Mouse (Mus musculus) limb, embryonic 14.5 days (tissue): ENCODE data around the gene Gm20683. TPM values are rescaled to one million over a fixed set of nuclear protein-coding genes. Genes with fewer than 3 reads are reported as not detected.

Source experiments
- ATAC-seq: fragments of 200-750 bp; cut with Nextera tagmentation; 2 replicates; pipeline ENCODE4 v1.8.0; 2017; ENCODE audit warnings: low read depth, moderate number of reproducible peaks, moderate TSS enrichment; ENCODE audit not compliant: low FRiP score
- DNase-seq: peaks from one replicate; pipeline ENCODE4 v3.0.0-alpha.2; 2015; ENCODE audit warnings: low spot score
- H3K27ac ChIP-seq: fragments of 300-500 bp; sonication (generic); replicated peaks from 2 replicates; pipeline ENCODE4 v1.5.1; 2014; ENCODE audit warnings: low read depth, mild to moderate bottlenecking, low read length, moderate library complexity, mixed read lengths
- H3K27me3 ChIP-seq: fragments of 300-500 bp; sonication (generic); 2 replicates; pipeline ENCODE4 v1.6.1; 2014; ENCODE audit warnings: low read length, mixed read lengths; ENCODE audit not compliant: control insufficient read depth, insufficient read depth
- H3K36me3 ChIP-seq: fragments of 300-500 bp; sonication (generic); 2 replicates; pipeline ENCODE4 v1.6.1; 2014; ENCODE audit warnings: mild to moderate bottlenecking, low read length, moderate library complexity, mixed read lengths; ENCODE audit not compliant: control insufficient read depth, insufficient read depth
- H3K4me1 ChIP-seq: fragments of 300-500 bp; sonication (generic); 2 replicates; pipeline ENCODE4 v1.6.1; 2014; ENCODE audit warnings: antibody characterized with exemption, low read length, mixed read lengths; ENCODE audit not compliant: control insufficient read depth, insufficient read depth
- H3K4me2 ChIP-seq: fragments of 300-500 bp; sonication (generic); replicated peaks from 2 replicates; pipeline ENCODE4 v1.6.1; 2014; ENCODE audit warnings: low read depth, mild to moderate bottlenecking, low read length, moderate library complexity; ENCODE audit not compliant: severe bottlenecking
- H3K4me3 ChIP-seq: fragments of 300-500 bp; sonication (generic); replicated peaks from 2 replicates; pipeline ENCODE4 v1.5.1; 2014; ENCODE audit warnings: low read length
- H3K9ac ChIP-seq: fragments of 300-500 bp; sonication (generic); 2 replicates; pipeline ENCODE4 v1.6.1; 2014; ENCODE audit warnings: mild to moderate bottlenecking, low read depth, low read length, moderate library complexity; ENCODE audit not compliant: severe bottlenecking
- H3K9me3 ChIP-seq: fragments of 300-500 bp; sonication (generic); 2 replicates; pipeline ENCODE4 v1.6.1; 2016; ENCODE audit warnings: low read length; ENCODE audit not compliant: control insufficient read depth
- POLR2A ChIP-seq: fragments of 200-500 bp; IDR thresholded peaks from 2 replicates; pipeline ENCODE4 v1.8.0; 2012; ENCODE audit warnings: inconsistent platforms, mild to moderate bottlenecking, moderate library complexity, borderline replicate concordance; ENCODE audit not compliant: insufficient read depth, insufficient read length; ENCODE audit errors: extremely low read depth
- WGBS: fragments of 180-500 bp; shearing (Covaris S2); extraction: QIAGEN DNeasy Blood & Tissue Kit; methylation state at CpG from one replicate; pipeline ENCODE4 v1.1.7; 2014; 5-methylcytosine and 5-hydroxymethylcytosine counted together
- polyA plus RNA-seq, 2 experiments: library from polyadenylated mRNA; depleted of rRNA in 1 of 2; stranded (reverse) in 1 of 2; unstranded in 1 of 2; fragments of >200 nt; fragmentation: Nextera tagmentation in 1 of 2; extraction: Ambion mirVana in 1 of 2; gene quantifications; 2 replicates each; pipeline versions ENCODE4 v1.2.1 to v1.2.3; 2012 to 2014

Gene Gm20683
- polyA plus RNA-seq, 2 experiments, result 2.5 to 13.0 TPM

DNA sequence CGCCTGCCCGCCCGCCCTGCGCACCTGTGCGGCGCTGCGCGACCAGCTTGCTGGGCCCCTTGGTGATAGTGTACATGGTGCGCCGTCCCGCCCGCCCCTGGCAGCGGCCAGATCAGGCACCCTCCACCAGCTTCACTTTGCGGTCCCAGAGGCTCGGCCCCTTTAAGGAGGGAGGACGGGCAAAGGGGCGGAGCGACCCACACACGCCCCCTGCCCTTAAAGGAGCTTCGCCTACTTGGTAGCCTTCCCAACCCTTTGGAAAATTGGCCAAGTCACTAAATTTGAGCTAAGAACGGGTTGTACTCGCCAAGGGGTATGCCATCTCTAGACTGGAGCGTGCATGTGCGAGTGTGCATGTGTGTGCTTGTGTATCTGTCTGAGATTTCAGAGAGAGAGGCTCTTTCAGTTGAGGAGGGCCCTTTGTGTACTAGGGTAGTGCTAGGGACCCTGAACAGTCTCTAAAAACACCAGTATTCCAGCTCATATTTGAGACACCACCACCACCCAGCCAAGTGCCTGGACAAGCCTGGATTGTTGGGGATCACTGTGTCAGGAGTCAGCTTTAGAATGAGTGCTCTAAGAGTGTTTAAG is 27.1 kb upstream of the Gm20683 start, which contains the start of gene Mcrip2:
TSS of gene Mcrip2 (minus strand) at position 164 of the 591 bp plus-strand sequence.
- Histone ChIP-seq H3K27ac (peak within 1 kb of the TSS; percentile 63), H3K4me2 (peak within 1 kb of the TSS; percentile 97), H3K36me3 (no peaks in the 10 kb centered on the region), H3K9ac (peak within 1 kb of the TSS; percentile 55), H3K27me3 (no peaks in the 10 kb centered on the region), H3K4me3 (peak within 1 kb of the TSS; percentile 76), H3K9me3 (no peaks in the 10 kb centered on the region), H3K4me1 (peaks cover 12% of the 10 kb centered on the region)
- no peak for TF ChIP-seq POLR2A
- DNase-seq (peak; percentile 84), ATAC-seq (peak; percentile 90)
- under 1% methylated on average over 24 of the region's 24 CpGs for whole genome bisulfite sequencing

DNA sequence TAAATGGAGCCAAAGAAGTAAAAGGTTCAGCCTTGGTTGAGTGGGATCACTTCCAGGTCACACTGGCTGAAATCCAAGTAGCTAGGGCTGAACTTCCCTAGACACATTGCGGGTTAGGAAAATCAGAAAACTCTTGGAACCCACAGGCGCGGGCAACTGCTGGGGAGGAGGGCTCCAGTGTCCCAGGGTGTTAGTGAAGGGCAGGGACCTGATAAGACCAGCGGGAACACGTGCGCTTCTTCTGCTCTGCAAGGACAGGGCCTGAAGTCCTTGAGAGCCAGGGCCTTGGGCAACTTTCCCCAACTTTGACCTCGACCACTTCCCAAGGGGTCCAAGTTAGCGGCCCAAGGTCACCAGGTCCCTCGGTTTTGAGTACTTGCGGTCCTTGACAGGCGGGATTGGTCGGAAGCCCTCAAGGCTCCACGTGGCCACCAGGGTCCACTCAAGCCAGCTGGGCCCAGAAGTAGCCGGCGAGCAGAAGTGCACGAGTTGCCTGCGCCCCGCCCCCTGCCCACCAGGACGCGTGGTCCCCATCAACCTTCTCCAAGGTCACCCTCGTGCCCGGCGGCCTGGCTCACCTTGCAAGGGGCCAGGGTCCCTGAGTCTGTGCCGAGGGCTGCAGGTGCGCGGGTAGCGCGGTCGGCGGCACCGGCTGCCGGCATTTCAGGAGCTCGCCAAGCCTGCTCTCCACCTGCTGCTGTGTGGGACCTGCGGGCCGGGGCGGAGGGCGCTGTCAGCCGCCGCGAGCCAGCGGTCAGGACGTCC is 26.5 kb upstream of the Gm20683 start:
- Histone ChIP-seq H3K27me3 (no peaks in the 10 kb centered on the region), H3K9ac (peak overlapping the region; percentile 55), H3K9me3 (no peaks in the 10 kb centered on the region), H3K4me1 (peaks cover 12% of the 10 kb centered on the region), H3K4me2 (peak overlapping the region; percentile 97), H3K27ac (no peak overlapping the region), H3K4me3 (peak overlapping the region; percentile 76), H3K36me3 (no peaks in the 10 kb centered on the region)
- TF ChIP-seq POLR2A, result no peak
- no peak for DNase-seq
- ATAC-seq, result peak; percentile 54
- 2% methylated on average over 42 of the region's 42 CpGs for WGBS

DNA sequence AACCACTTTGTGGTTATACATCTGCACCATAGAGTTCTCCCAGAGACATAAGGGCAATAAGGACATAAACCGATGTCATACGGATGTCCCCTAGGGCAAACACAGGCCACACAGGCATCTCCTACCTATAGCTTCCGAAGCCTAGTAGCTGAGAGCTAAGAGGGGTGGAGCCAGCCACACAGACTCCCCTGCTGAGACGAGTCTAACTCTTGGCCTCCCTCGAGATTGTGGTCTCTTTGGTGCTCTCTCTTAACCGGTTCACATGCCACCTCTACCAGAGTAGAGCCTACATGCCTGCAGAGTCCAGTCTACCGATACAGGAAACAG is 25.9 kb upstream of the Gm20683 start:
- TF ChIP-seq POLR2A, result no peak
- 8% methylated on average over 7 of the region's 7 CpGs for WGBS

DNA sequence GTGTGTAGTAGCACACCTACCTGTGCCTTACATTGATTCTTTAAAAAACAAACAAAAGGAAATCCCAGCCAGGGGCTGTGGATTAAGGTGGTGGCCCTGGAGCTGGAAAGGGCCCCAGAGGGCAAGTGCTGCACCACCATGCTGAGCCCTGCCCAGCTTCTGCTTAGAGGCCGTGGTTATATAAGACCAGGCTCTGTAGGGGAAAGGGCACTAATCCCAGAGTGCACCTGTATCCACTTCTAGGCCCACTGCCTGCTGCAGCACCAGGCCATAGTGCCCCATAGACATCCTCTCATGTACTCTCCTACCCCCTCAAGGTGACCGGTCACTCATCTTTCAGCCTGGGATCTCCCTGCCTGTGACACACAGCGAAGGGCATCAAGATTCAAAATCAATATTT is 24.6 kb upstream of the Gm20683 start:
- Histone ChIP-seq H3K4me2 (no peak overlapping the region), H3K4me1 (peaks cover 16% of the 10 kb centered on the region), H3K27me3 (no peaks in the 10 kb centered on the region), H3K4me3 (no peak overlapping the region), H3K27ac (no peak overlapping the region), H3K9ac (no peak overlapping the region), H3K9me3 (no peaks in the 10 kb centered on the region), H3K36me3 (no peaks in the 10 kb centered on the region)
- 88% methylated on average over 3 of the region's 3 CpGs for WGBS
- TF ChIP-seq POLR2A, result no peak
- DNase-seq (no peak), ATAC-seq (no peak)

More for the DNA sequence above, 25.9 kb upstream of the Gm20683 start:
- peaks cover 12% of the 10 kb centered on the region for H3K4me1 ChIP-seq
- DNase-seq (no peak), ATAC-seq (no peak)
- H3K4me2 ChIP-seq, result peak overlapping the region; percentile 97
- H3K9me3 ChIP-seq, result no peaks in the 10 kb centered on the region
- H3K36me3 ChIP-seq, result no peaks in the 10 kb centered on the region
- no peak overlapping the region for H3K27ac ChIP-seq
- peak overlapping the region; percentile 55; the same call in 1 of the 2 replicates for H3K9ac ChIP-seq
- peak overlapping the region; percentile 76 for H3K4me3 ChIP-seq
- H3K27me3 ChIP-seq, result no peaks in the 10 kb centered on the region

DNA sequence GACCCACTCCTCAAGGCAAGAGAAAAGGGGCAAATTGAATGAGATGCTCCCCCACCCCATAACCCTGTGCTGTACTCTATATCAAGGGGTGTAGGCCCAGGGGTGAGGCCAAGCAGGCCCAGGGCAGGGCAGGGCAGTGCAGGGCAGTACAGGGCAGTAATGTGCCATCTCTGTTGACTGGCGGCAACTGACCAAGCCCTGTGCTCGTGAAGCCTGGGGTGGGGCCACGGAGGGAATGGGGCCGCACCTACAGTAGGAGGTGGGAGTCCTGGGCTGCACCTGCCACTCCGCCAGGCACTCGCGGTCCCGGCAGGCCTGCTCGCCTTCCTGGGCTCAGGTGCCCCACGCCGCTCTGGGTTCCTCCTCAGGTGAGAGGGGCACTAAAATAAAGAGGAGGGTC is 23.7 kb upstream of the Gm20683 start:
- H3K27me3 ChIP-seq, result no peaks in the 10 kb centered on the region
- TF ChIP-seq POLR2A, result no peak
- H3K4me1 ChIP-seq, result peaks cover 22% of the 10 kb centered on the region
- ATAC-seq, result no peak
- H3K4me3 ChIP-seq, result no peak overlapping the region
- H3K36me3 ChIP-seq, result no peaks in the 10 kb centered on the region
- no peak overlapping the region for H3K4me2 ChIP-seq
- 85% methylated on average over 11 of the region's 11 CpGs for WGBS
- no peak overlapping the region for H3K27ac ChIP-seq
- no peak for DNase-seq
- H3K9me3 ChIP-seq, result no peaks in the 10 kb centered on the region
- no peak overlapping the region for H3K9ac ChIP-seq
